Mouse (Mus musculus) midbrain, embryonic 16.5 days (tissue): ENCODE measurements around the gene Tmco4. TPM values are rescaled to one million over a fixed set of nuclear protein-coding genes. Genes with fewer than 3 reads are reported as not detected.

Source experiments
- ATAC-seq: fragments of 200-750 bp; cut with Nextera tagmentation; 2 replicates; pipeline ENCODE4 v1.8.0; 2017; ENCODE audit warnings: moderate TSS enrichment
- H3K27ac ChIP-seq: fragments of 300-500 bp; sonication (generic); 2 replicates; pipeline ENCODE4 v1.5.1; 2014; ENCODE audit warnings: mild to moderate bottlenecking, low read length, mixed read lengths
- H3K27me3 ChIP-seq: fragments of 300-500 bp; sonication (generic); 2 replicates; pipeline ENCODE4 v1.6.1; 2014; ENCODE audit warnings: low read depth, low read length, mixed read lengths; ENCODE audit not compliant: control insufficient read depth, insufficient read depth
- H3K36me3 ChIP-seq: fragments of 300-500 bp; sonication (generic); 2 replicates; pipeline ENCODE4 v1.6.1; 2014; ENCODE audit warnings: mild to moderate bottlenecking, low read length, moderate library complexity, mixed read lengths; ENCODE audit not compliant: control insufficient read depth, insufficient read depth
- H3K4me1 ChIP-seq: fragments of 300-500 bp; sonication (generic); 2 replicates; pipeline ENCODE4 v1.6.1; 2014; ENCODE audit warnings: mild to moderate bottlenecking, low read length, mixed read lengths; ENCODE audit not compliant: control insufficient read depth, insufficient read depth
- H3K4me2 ChIP-seq: fragments of 300-500 bp; sonication (generic); 2 replicates; pipeline ENCODE4 v1.6.1; 2014; ENCODE audit warnings: mild to moderate bottlenecking, low read length, mixed read lengths
- H3K4me3 ChIP-seq: fragments of 300-500 bp; sonication (generic); 2 replicates; pipeline ENCODE4 v1.5.1; 2014; ENCODE audit warnings: low read depth, mild to moderate bottlenecking, low read length, moderate library complexity, mixed read lengths
- H3K9ac ChIP-seq: fragments of 300-500 bp; sonication (generic); 2 replicates; pipeline ENCODE4 v1.6.1; 2014; ENCODE audit warnings: low read depth, low read length, mixed read lengths
- H3K9me3 ChIP-seq: fragments of 300-500 bp; sonication (generic); replicated peaks from 2 replicates; pipeline ENCODE4 v1.6.1; 2014; ENCODE audit warnings: mild to moderate bottlenecking, low read length, mixed read lengths; ENCODE audit not compliant: control insufficient read depth, poor library complexity, severe bottlenecking
- WGBS: fragments of 180-500 bp; shearing (Covaris S2); extraction: QIAGEN DNeasy Blood & Tissue Kit; methylation state at CpG from one replicate; pipeline ENCODE4 v1.1.7; 2014; 5-methylcytosine and 5-hydroxymethylcytosine counted together
- polyA plus RNA-seq: library from polyadenylated mRNA; unstranded; fragments of >200 nt; fragmentation: Nextera tagmentation; extraction: Ambion mirVana; gene quantifications from 2 replicates; pipeline ENCODE4 v1.2.1, GENCODE M21; 2015

Gene Tmco4
- polyA plus RNA-seq, 1 experiment from 2014 or later, result 0.84 TPM

- Histone ChIP-seq H3K9me3 (no peaks in the 10 kb centered on the region), H3K4me2 (peak within 1 kb of the TSS; percentile 70), H3K36me3 (no peaks in the 10 kb centered on the region), H3K9ac (peak within 1 kb of the TSS; percentile 66), H3K27me3 (peaks cover 16% of the 10 kb centered on the region), H3K4me3 (peak within 1 kb of the TSS; percentile 42), H3K27ac (0 out of 2 replicates have a peak within 1 kb of the TSS, but pooled peaks have one; percentile 19), H3K4me1 (peaks cover 13% of the 10 kb centered on the region)
- WGBS, result under 1% methylated on average over 46 of the region's 105 CpGs
- ATAC-seq, result 0 out of 2 replicates have a peak, but pooled peaks have one; percentile 20
Observed at GRCm38 (mm10) chr4:139092356-139093195, 119.9 kb downstream of the Tmco4 start, which contains the start of gene Nbl1. Nbl1 (minus strand) TSS chr4:139092993.

DNA sequence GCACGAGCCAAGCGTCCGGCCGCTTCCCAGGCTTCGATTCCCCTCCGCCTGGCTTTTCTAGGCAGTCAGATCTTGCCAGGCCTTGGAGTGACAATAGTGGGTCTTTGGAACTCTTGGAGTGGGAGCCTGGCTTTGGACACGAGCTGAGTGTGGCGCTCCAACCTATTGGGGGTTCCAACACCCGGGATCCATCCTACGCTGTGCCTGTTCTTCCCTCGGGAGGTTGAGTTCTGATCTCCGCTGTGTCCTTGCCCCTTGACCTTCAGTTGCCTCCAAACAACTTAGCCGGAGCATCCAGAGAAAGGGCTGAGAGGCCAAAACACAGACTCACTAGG, 120.5 kb downstream of the Tmco4 start:
- no peak overlapping the region for H3K27ac ChIP-seq
- WGBS, result 22% methylated on average over 13 of the region's 13 CpGs

GRCm38 (mm10) chr4:139095406-139095805, 122.7 kb downstream of the Tmco4 start:
- no peak overlapping the region for H3K9ac ChIP-seq
- H3K9me3 ChIP-seq, result no peaks in the 10 kb centered on the region
- H3K4me2 ChIP-seq, result no peak overlapping the region
- no peak for ATAC-seq
- no peaks in the 10 kb centered on the region for H3K36me3 ChIP-seq
- H3K27ac ChIP-seq, result no peak overlapping the region
- H3K27me3 ChIP-seq, result peaks cover 16% of the 10 kb centered on the region
- no peak overlapping the region for H3K4me3 ChIP-seq
- WGBS, result 52% methylated on average over 1 of the region's 1 CpGs
- H3K4me1 ChIP-seq, result peaks cover 13% of the 10 kb centered on the region

More for the DNA sequence above, 120.5 kb downstream of the Tmco4 start:
- Histone ChIP-seq H3K9me3 (no peaks in the 10 kb centered on the region), H3K4me2 (peak overlapping the region; percentile 70), H3K27me3 (peaks cover 16% of the 10 kb centered on the region), H3K4me1 (peaks cover 13% of the 10 kb centered on the region), H3K36me3 (no peaks in the 10 kb centered on the region), H3K4me3 (peak overlapping the region; percentile 42), H3K9ac (peak overlapping the region; percentile 66)
- ATAC-seq, result no peak

DNA sequence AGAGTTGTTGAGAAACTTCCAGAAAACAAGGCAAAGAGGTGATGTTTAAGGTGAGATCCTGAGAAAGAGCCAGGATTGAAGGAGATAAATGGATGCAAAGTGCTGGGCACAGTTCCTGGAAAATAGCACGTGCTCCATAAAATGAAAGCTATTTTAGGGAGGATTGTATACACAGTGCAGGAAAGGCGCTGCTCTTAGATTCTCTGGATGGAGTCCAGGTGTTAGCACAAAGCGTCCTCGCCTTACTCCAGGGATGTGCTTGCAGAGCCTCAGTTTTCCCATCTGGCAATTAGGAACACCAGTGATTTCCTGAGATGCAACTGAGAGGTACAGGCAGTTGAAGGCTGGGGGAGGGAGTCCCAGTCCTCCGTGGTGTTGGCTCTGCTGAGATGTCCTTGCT, 123.5 kb downstream of the Tmco4 start:
- Histone ChIP-seq H3K36me3 (no peaks in the 10 kb centered on the region), H3K4me2 (no peak overlapping the region), H3K4me1 (peaks cover 13% of the 10 kb centered on the region), H3K27ac (no peak overlapping the region), H3K4me3 (no peak overlapping the region), H3K9me3 (no peaks in the 10 kb centered on the region), H3K27me3 (peaks cover 16% of the 10 kb centered on the region), H3K9ac (no peak overlapping the region)
- 80% methylated on average over 5 of the region's 5 CpGs for WGBS
- ATAC-seq, result no peak

GRCm38 (mm10) chr4:139100326-139100725, 127.6 kb downstream of the Tmco4 start:
- ATAC-seq, result no peak
- Histone ChIP-seq H3K9ac (no peak overlapping the region), H3K4me1 (no peaks in the 10 kb centered on the region), H3K4me3 (no peak overlapping the region), H3K27ac (no peak overlapping the region), H3K4me2 (no peak overlapping the region), H3K27me3 (no peaks in the 10 kb centered on the region), H3K36me3 (peaks cover 8% of the 10 kb centered on the region), H3K9me3 (no peaks in the 10 kb centered on the region)
- 91% methylated on average over 8 of the region's 8 CpGs for WGBS

GRCm38 (mm10) chr4:139101546-139101945, 128.9 kb downstream of the Tmco4 start:
- ATAC-seq, result no peak
- peaks cover 8% of the 10 kb centered on the region for H3K36me3 ChIP-seq
- no peaks in the 10 kb centered on the region for H3K4me1 ChIP-seq
- no peak overlapping the region for H3K4me3 ChIP-seq
- no peaks in the 10 kb centered on the region for H3K9me3 ChIP-seq
- H3K4me2 ChIP-seq, result no peak overlapping the region
- H3K9ac ChIP-seq, result no peak overlapping the region
- H3K27me3 ChIP-seq, result no peaks in the 10 kb centered on the region
- WGBS, result 86% methylated on average over 6 of the region's 6 CpGs
- no peak overlapping the region for H3K27ac ChIP-seq

DNA sequence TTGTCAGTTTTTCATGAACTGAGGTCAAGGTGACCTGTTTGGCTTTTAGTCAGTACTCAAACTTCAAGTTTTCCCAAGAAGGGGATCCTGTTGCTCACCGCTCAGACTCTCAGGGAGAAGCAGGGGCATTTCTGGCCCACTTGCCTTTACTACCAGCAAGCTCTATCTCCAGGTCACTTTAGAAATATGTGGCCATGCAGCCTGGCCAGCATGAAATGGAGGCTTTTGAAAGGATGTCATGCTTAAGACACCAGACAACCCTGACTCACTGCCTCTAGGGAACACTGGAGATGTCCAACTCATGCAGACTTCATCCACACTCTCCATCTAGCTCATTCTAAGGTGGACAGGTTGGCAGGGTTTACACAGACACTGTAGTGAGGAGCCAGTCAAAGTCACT, 132.8 kb downstream of the Tmco4 start:
- no peak for ATAC-seq
- H3K9ac ChIP-seq, result no peak overlapping the region
- H3K27me3 ChIP-seq, result no peaks in the 10 kb centered on the region
- no peak overlapping the region for H3K4me3 ChIP-seq
- H3K4me1 ChIP-seq, result no peaks in the 10 kb centered on the region
- no peak overlapping the region for H3K4me2 ChIP-seq
- peaks cover 8% of the 10 kb centered on the region for H3K36me3 ChIP-seq
- no peaks in the 10 kb centered on the region for H3K9me3 ChIP-seq
- WGBS, result 97% methylated on average over 1 of the region's 1 CpGs
- H3K27ac ChIP-seq, result no peak overlapping the region

Other genes with a start within 250 kb of the Tmco4 start
- 0.25 and 0.30 TPM in 2 replicates for gene Pla2g2c, start 248.1 kb upstream of the Tmco4 start, polyA plus RNA-seq
- gene Ubxn10, start 235.7 kb upstream of the Tmco4 start, polyA plus RNA-seq, result 4.7 and 5.4 TPM in 2 replicates
- 0.11 TPM in 1 of 2 replicates, not detected in the other for gene Pla2g2f, start 215.3 kb upstream of the Tmco4 start, polyA plus RNA-seq
- gene Pla2g2d, start 197.2 kb upstream of the Tmco4 start, polyA plus RNA-seq, result 0.20 TPM in 1 of 2 replicates, not detected in the other
- 0.79 and 1.1 TPM in 2 replicates for gene Pla2g5, start 109.4 kb upstream of the Tmco4 start, polyA plus RNA-seq
- gene Gm13030, start 98.9 kb upstream of the Tmco4 start, polyA plus RNA-seq, result not detected in 2 replicates
- not detected in 2 replicates for gene Pla2g2e, start 94.9 kb upstream of the Tmco4 start, polyA plus RNA-seq
- 2.3 and 2.4 TPM in 2 replicates for gene Otud3, start 58.9 kb upstream of the Tmco4 start, polyA plus RNA-seq
- gene Rnf186, start 5.8 kb upstream of the Tmco4 start, polyA plus RNA-seq, result not detected in 2 replicates
- gene Htr6, start 102.7 kb downstream of the Tmco4 start, polyA plus RNA-seq, result 0.30 and 0.51 TPM in 2 replicates
- gene Nbl1, start 120.1 kb downstream of the Tmco4 start, polyA plus RNA-seq, result 28.7 and 30.6 TPM in 2 replicates
- gene Minos1, start 158.2 kb downstream of the Tmco4 start, polyA plus RNA-seq, result 337 and 343 TPM in 2 replicates
- gene Capzb, start 220.0 kb downstream of the Tmco4 start, polyA plus RNA-seq, result 316 and 331 TPM in 2 replicates